Mouse (Mus musculus): ENCODE results near the gene Rragd.
"Not testable (repeated sequence)": the region's sequence is repeated elsewhere in the genome, so short reads cannot be mapped to it uniquely, and the experiment has no call there.

Gene Rragd

GRCm38 (mm10) chr4:32985684-32986083 is 2.8 kb downstream of the Rragd start:
- DNase-seq (ENCODE audit: low spot score) = no peak

- no peak for DNase-seq (ENCODE audit: low spot score)
Observed at GRCm38 (mm10) chr4:32987006-32987405, 4.2 kb downstream of the Rragd start.

GRCm38 (mm10) chr4:32989346-32989745 is 6.5 kb downstream of the Rragd start:
- DNase-seq (ENCODE audit: low spot score) = no peak

GRCm38 (mm10) chr4:32994168-32994567 is 11.3 kb downstream of the Rragd start:
- DNase-seq (ENCODE audit: low spot score) = no peak

GRCm38 (mm10) chr4:32996083-32996482 is 13.2 kb downstream of the Rragd start:
- DNase-seq (ENCODE audit: low spot score) = no peak

GRCm38 (mm10) chr4:32997571-32997970 is 14.7 kb downstream of the Rragd start:
- DNase-seq (ENCODE audit: low spot score) = no peak

GRCm38 (mm10) chr4:32998996-32999395 is 16.2 kb downstream of the Rragd start:
- DNase-seq (ENCODE audit: low spot score) = no peak

GRCm38 (mm10) chr4:33002081-33002480 is 19.2 kb downstream of the Rragd start:
- no peak for DNase-seq (ENCODE audit: low spot score)

- DNase-seq (ENCODE audit: low spot score) = not testable (repeated sequence)
Observed at GRCm38 (mm10) chr4:33005595-33006470, 23.0 kb downstream of the Rragd start.

- no peak for DNase-seq (ENCODE audit: low spot score)
Observed at GRCm38 (mm10) chr4:33006844-33007243, 24.0 kb downstream of the Rragd start.

- DNase-seq (ENCODE audit: low spot score) = no peak
Observed at GRCm38 (mm10) chr4:33007443-33008217, 24.8 kb downstream of the Rragd start.

GRCm38 (mm10) chr4:33010078-33010477 is 27.2 kb downstream of the Rragd start:
- no peak for DNase-seq (ENCODE audit: low spot score)

GRCm38 (mm10) chr4:33012484-33012883 is 29.6 kb downstream of the Rragd start:
- no peak for DNase-seq (ENCODE audit: low spot score)

GRCm38 (mm10) chr4:33018361-33018999 is 35.6 kb downstream of the Rragd start:
- DNase-seq (ENCODE audit: low spot score) = peak; percentile 47

- no peak for DNase-seq (ENCODE audit: low spot score)
Observed at GRCm38 (mm10) chr4:33024420-33024819, 41.6 kb downstream of the Rragd start.

- DNase-seq (ENCODE audit: low spot score) = peak; percentile 10
Observed at GRCm38 (mm10) chr4:33029104-33029503, 46.3 kb downstream of the Rragd start.

GRCm38 (mm10) chr4:33030264-33031194 is 47.7 kb downstream of the Rragd start:
- DNase-seq (ENCODE audit: low spot score) = no peak

- peak; percentile 86 for DNase-seq (ENCODE audit: low spot score)
Observed at GRCm38 (mm10) chr4:33031195-33031960, 48.5 kb downstream of the Rragd start, which contains the start of gene Ube2j1. TSS of gene Ube2j1 (plus strand) at chr4:33031416.

GRCm38 (mm10) chr4:33032045-33032444 is 49.2 kb downstream of the Rragd start:
- DNase-seq (ENCODE audit: low spot score) = no peak

GRCm38 (mm10) chr4:33033515-33033914 is 50.7 kb downstream of the Rragd start:
- no peak for DNase-seq (ENCODE audit: low spot score)

- no peak for DNase-seq (ENCODE audit: low spot score)
Observed at GRCm38 (mm10) chr4:33039826-33040225, 57.0 kb downstream of the Rragd start.

Data from ovary, adult 18-20 months (tissue).